Mouse (Mus musculus) heart, embryonic 11.5 days (tissue): ENCODE measurements at regions not wholly inside any gene's neighbourhood (a gene's known extent, or its start where the extent isn't known, plus 50 kb on each side); places are given as distances from the start of the nearest gene placed in this dataset.

Experiments
- ATAC-seq: fragments of 200-750 bp; cut with Nextera tagmentation; replicated peaks from 2 replicates; pipeline ENCODE4 v1.8.0; 2017; ENCODE audit warnings: moderate library complexity; ENCODE audit not compliant: insufficient number of reproducible peaks, low FRiP score, low TSS enrichment
- H3K27ac ChIP-seq: fragments of 300-500 bp; sonication (generic); 2 replicates; pipeline ENCODE4 v1.5.1; 2014; ENCODE audit warnings: mild to moderate bottlenecking, low read depth, low read length
- H3K27me3 ChIP-seq: fragments of 300-500 bp; sonication (generic); 2 replicates; pipeline ENCODE4 v1.6.1; 2014; ENCODE audit warnings: mild to moderate bottlenecking, low read length, mixed read lengths; ENCODE audit not compliant: control insufficient read depth, insufficient read depth
- H3K36me3 ChIP-seq: fragments of 300-500 bp; sonication (generic); 2 replicates; pipeline ENCODE4 v1.6.1; 2014; ENCODE audit warnings: mild to moderate bottlenecking, low read length, moderate library complexity, mixed read lengths; ENCODE audit not compliant: control insufficient read depth, insufficient read depth
- H3K4me1 ChIP-seq: fragments of 300-500 bp; sonication (generic); 2 replicates; pipeline ENCODE4 v1.6.1; 2014; ENCODE audit warnings: low read length; ENCODE audit not compliant: control insufficient read depth, insufficient read depth
- H3K4me2 ChIP-seq: fragments of 300-500 bp; sonication (generic); 2 replicates; pipeline ENCODE4 v1.6.1; 2014; ENCODE audit warnings: mild to moderate bottlenecking, moderate library complexity
- H3K4me3 ChIP-seq: fragments of 300-500 bp; sonication (generic); 2 replicates; pipeline ENCODE4 v1.5.1; 2014; ENCODE audit warnings: low read depth, low read length
- H3K9ac ChIP-seq: fragments of 300-500 bp; sonication (generic); 2 replicates; pipeline ENCODE4 v1.6.1; 2014; ENCODE audit warnings: mild to moderate bottlenecking, low read depth, low read length, moderate library complexity
- H3K9me3 ChIP-seq: fragments of 300-500 bp; sonication (generic); replicated peaks from 2 replicates; pipeline ENCODE4 v1.6.1; 2016; ENCODE audit warnings: low read length; ENCODE audit not compliant: control insufficient read depth
- WGBS: fragments of 180-500 bp; shearing (Covaris S2); extraction: QIAGEN DNeasy Blood & Tissue Kit; methylation state at CpG from one replicate; pipeline ENCODE4 v1.1.7; 2014; ENCODE audit not compliant: insufficient replicate concordance; 5-methylcytosine and 5-hydroxymethylcytosine counted together

GRCm38 (mm10) chr3:38567946-38568595 is 83.4 kb upstream of the Ankrd50 start:
- Histone ChIP-seq H3K36me3 (no peaks in the 10 kb centered on the region), H3K4me2 (no peak overlapping the region), H3K9ac (no peak overlapping the region), H3K4me1 (peaks cover 9% of the 10 kb centered on the region), H3K27ac (no peak overlapping the region), H3K27me3 (no peaks in the 10 kb centered on the region), H3K9me3 (no peaks in the 10 kb centered on the region), H3K4me3 (no peak overlapping the region)
- 70% methylated on average over 8 of the region's 8 CpGs for whole genome bisulfite sequencing
- no peak for ATAC-seq

GRCm38 (mm10) chr3:38566576-38566975 is 81.9 kb upstream of the Ankrd50 start:
- H3K27ac ChIP-seq = no peak overlapping the region
- H3K9me3 ChIP-seq = no peaks in the 10 kb centered on the region
- H3K4me1 ChIP-seq = peaks cover 9% of the 10 kb centered on the region
- no peaks in the 10 kb centered on the region for H3K36me3 ChIP-seq
- no peak overlapping the region for H3K4me2 ChIP-seq
- no peaks in the 10 kb centered on the region for H3K27me3 ChIP-seq
- 83% methylated on average over 2 of the region's 2 CpGs for WGBS
- no peak overlapping the region for H3K9ac ChIP-seq
- no peak overlapping the region for H3K4me3 ChIP-seq
- ATAC-seq = no peak

- H3K27ac ChIP-seq = no peak overlapping the region
- ATAC-seq = no peak
- H3K4me3 ChIP-seq = no peak overlapping the region
- H3K9ac ChIP-seq = no peak overlapping the region
- 36% methylated on average over 2 of the region's 2 CpGs for WGBS
- no peaks in the 10 kb centered on the region for H3K27me3 ChIP-seq
- H3K4me1 ChIP-seq = peaks cover 9% of the 10 kb centered on the region
- H3K36me3 ChIP-seq = no peaks in the 10 kb centered on the region
- H3K9me3 ChIP-seq = no peaks in the 10 kb centered on the region
- no peak overlapping the region for H3K4me2 ChIP-seq
These were observed 80.2 kb upstream of the Ankrd50 start for GRCm38 (mm10) chr3:38564844-38565243.

- no peak overlapping the region for H3K4me3 ChIP-seq
- no peak overlapping the region for H3K27ac ChIP-seq
- H3K4me2 ChIP-seq = no peak overlapping the region
- peaks cover 9% of the 10 kb centered on the region for H3K4me1 ChIP-seq
- H3K9me3 ChIP-seq = no peaks in the 10 kb centered on the region
- ATAC-seq = no peak
- H3K36me3 ChIP-seq = no peaks in the 10 kb centered on the region
- WGBS = 46% methylated on average over 2 of the region's 2 CpGs
- H3K9ac ChIP-seq = no peak overlapping the region
- H3K27me3 ChIP-seq = no peaks in the 10 kb centered on the region
These were observed 79.7 kb upstream of the Ankrd50 start for GRCm38 (mm10) chr3:38564364-38564763.

GRCm38 (mm10) chr3:38561186-38561585 is 76.5 kb upstream of the Ankrd50 start:
- H3K27ac ChIP-seq = no peak overlapping the region
- no peak overlapping the region for H3K4me3 ChIP-seq
- no peak for ATAC-seq
- WGBS = 52% methylated on average over 2 of the region's 2 CpGs
- no peaks in the 10 kb centered on the region for H3K27me3 ChIP-seq
- H3K9me3 ChIP-seq = no peaks in the 10 kb centered on the region
- H3K9ac ChIP-seq = no peak overlapping the region
- no peaks in the 10 kb centered on the region for H3K36me3 ChIP-seq
- H3K4me2 ChIP-seq = no peak overlapping the region
- H3K4me1 ChIP-seq = no peaks in the 10 kb centered on the region

GRCm38 (mm10) chr3:38555939-38556338 is 71.3 kb upstream of the Ankrd50 start:
- no peak for ATAC-seq
- H3K4me1 ChIP-seq = no peaks in the 10 kb centered on the region
- H3K27me3 ChIP-seq = no peaks in the 10 kb centered on the region
- WGBS = 91% methylated on average over 5 of the region's 5 CpGs
- no peak overlapping the region for H3K4me3 ChIP-seq
- H3K27ac ChIP-seq = no peak overlapping the region
- no peaks in the 10 kb centered on the region for H3K9me3 ChIP-seq
- no peaks in the 10 kb centered on the region for H3K36me3 ChIP-seq
- H3K9ac ChIP-seq = no peak overlapping the region
- H3K4me2 ChIP-seq = no peak overlapping the region

- Histone ChIP-seq H3K27ac (no peak overlapping the region), H3K36me3 (no peaks in the 10 kb centered on the region), H3K4me2 (no peak overlapping the region), H3K27me3 (no peaks in the 10 kb centered on the region), H3K4me1 (no peaks in the 10 kb centered on the region), H3K9me3 (no peaks in the 10 kb centered on the region), H3K9ac (no peak overlapping the region), H3K4me3 (no peak overlapping the region)
- ATAC-seq = no peak
- WGBS = 77% methylated on average over 4 of the region's 4 CpGs
These were observed 68.9 kb upstream of the Ankrd50 start for GRCm38 (mm10) chr3:38553470-38554043.

- H3K27me3 ChIP-seq = no peaks in the 10 kb centered on the region
- H3K36me3 ChIP-seq = no peaks in the 10 kb centered on the region
- no peaks in the 10 kb centered on the region for H3K9me3 ChIP-seq
- no peak overlapping the region for H3K4me3 ChIP-seq
- H3K9ac ChIP-seq = no peak overlapping the region
- H3K4me1 ChIP-seq = no peaks in the 10 kb centered on the region
- no peak overlapping the region for H3K27ac ChIP-seq
- H3K4me2 ChIP-seq = no peak overlapping the region
- ATAC-seq = no peak
- 68% methylated on average over 3 of the region's 3 CpGs for WGBS
These were observed 62.4 kb upstream of the Ankrd50 start for GRCm38 (mm10) chr3:38547032-38547431.

- Histone ChIP-seq H3K4me2 (no peak overlapping the region), H3K4me3 (no peak overlapping the region), H3K9ac (no peak overlapping the region), H3K36me3 (no peaks in the 10 kb centered on the region), H3K27ac (no peak overlapping the region), H3K9me3 (no peaks in the 10 kb centered on the region), H3K4me1 (no peaks in the 10 kb centered on the region), H3K27me3 (no peaks in the 10 kb centered on the region)
- WGBS = 76% methylated on average over 3 of the region's 3 CpGs
- ATAC-seq = no peak
These were observed 60.9 kb upstream of the Ankrd50 start for GRCm38 (mm10) chr3:38545501-38545896.
